Mouse (Mus musculus) kidney, postnatal 0 days (tissue): ENCODE measurements around the gene Zfp280b. TPM values are rescaled to one million over a fixed set of nuclear protein-coding genes. Genes with fewer than 3 reads are reported as not detected.
"Not testable (repeated sequence)": the region's sequence is repeated elsewhere in the genome, so short reads cannot be mapped to it uniquely, and the experiment has no call there.

ENCODE experiments used
- ATAC-seq: fragments of 200-750 bp; cut with Nextera tagmentation; replicated peaks from 2 replicates; pipeline ENCODE4 v1.8.0; 2017; ENCODE audit warnings: low read depth, moderate number of reproducible peaks, moderate TSS enrichment, moderate library complexity; ENCODE audit not compliant: low FRiP score
- DNase-seq: peaks from one replicate; pipeline ENCODE4 v3.0.0-alpha.2; 2016; ENCODE audit warnings: low spot score
- H3K27ac ChIP-seq: fragments of 300-500 bp; sonication (generic); 2 replicates; pipeline ENCODE4 v1.5.1; 2014; ENCODE audit warnings: mild to moderate bottlenecking
- H3K27me3 ChIP-seq: fragments of 300-500 bp; sonication (generic); 2 replicates; pipeline ENCODE4 v1.6.1; 2014; ENCODE audit warnings: low read length, mixed read lengths; ENCODE audit not compliant: insufficient read depth
- H3K36me3 ChIP-seq: fragments of 300-500 bp; sonication (generic); 2 replicates; pipeline ENCODE4 v1.6.1; 2014; ENCODE audit warnings: low read length, mixed read lengths; ENCODE audit not compliant: insufficient read depth
- H3K4me1 ChIP-seq: fragments of 300-500 bp; sonication (generic); replicated peaks from 2 replicates; pipeline ENCODE4 v1.6.1; 2014; ENCODE audit warnings: antibody characterized with exemption, low read length, mixed read lengths; ENCODE audit not compliant: insufficient read depth
- H3K4me2 ChIP-seq: fragments of 300-500 bp; sonication (generic); 2 replicates; pipeline ENCODE4 v1.6.1; 2014; ENCODE audit warnings: mild to moderate bottlenecking, low read length, moderate library complexity, mixed read lengths
- H3K4me3 ChIP-seq: fragments of 300-500 bp; sonication (generic); replicated peaks from 2 replicates; pipeline ENCODE4 v1.5.1; 2014; ENCODE audit warnings: low read depth, low read length
- H3K9ac ChIP-seq: fragments of 300-500 bp; sonication (generic); 2 replicates; pipeline ENCODE4 v1.6.1; 2014; ENCODE audit warnings: low read depth, low read length
- H3K9me3 ChIP-seq: fragments of 300-500 bp; sonication (generic); replicated peaks from 2 replicates; pipeline ENCODE4 v1.6.1; 2016; ENCODE audit warnings: low read length, inconsistent platforms, mixed read lengths
- CTCF ChIP-seq: IDR thresholded peaks from 2 replicates; pipeline ENCODE4 v1.5.1; 2016; ENCODE audit warnings: antibody characterized with exemption, low read depth, mild to moderate bottlenecking, moderate library complexity
- WGBS: fragments of 180-500 bp; shearing (Covaris S2); extraction: QIAGEN DNeasy Blood & Tissue Kit; methylation state at CpG from one replicate; pipeline ENCODE4 v1.1.7; 2014; 5-methylcytosine and 5-hydroxymethylcytosine counted together
- microRNA-seq: library from miRNA; unstranded; fragments of <30 nt; microRNA quantifications from one replicate; pipeline ENCODE4, GENCODE M21; 2016
- polyA plus RNA-seq: library from polyadenylated mRNA; unstranded; fragments of >200 nt; fragmentation: Nextera tagmentation; extraction: Ambion mirVana; gene quantifications from 2 replicates; pipeline ENCODE4 v1.2.1, GENCODE M21; 2015

Gene Zfp280b
- polyA plus RNA-seq, 1 experiment from 2014 or later: 12.4 TPM

DNA sequence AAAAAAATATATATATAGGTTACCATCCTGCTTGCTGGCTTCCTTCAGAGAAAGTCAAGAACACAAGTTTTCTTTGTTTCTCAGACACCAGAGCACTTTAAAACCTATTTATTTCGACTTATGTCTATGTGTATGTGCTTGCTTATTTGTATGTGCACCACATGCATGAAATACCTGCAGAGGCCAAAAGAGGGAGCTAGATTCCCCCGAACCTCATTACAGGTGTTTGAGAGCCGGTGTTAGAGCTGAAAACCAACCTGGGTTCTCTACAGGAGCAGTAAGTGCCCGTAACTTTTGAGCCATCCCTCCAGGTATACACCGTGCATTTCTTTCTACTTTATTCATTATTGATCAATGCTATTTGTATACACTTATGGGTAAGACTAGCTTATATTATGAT lies 30.0 kb downstream of the Zfp280b start:
- no peak for DNase-seq

DNA sequence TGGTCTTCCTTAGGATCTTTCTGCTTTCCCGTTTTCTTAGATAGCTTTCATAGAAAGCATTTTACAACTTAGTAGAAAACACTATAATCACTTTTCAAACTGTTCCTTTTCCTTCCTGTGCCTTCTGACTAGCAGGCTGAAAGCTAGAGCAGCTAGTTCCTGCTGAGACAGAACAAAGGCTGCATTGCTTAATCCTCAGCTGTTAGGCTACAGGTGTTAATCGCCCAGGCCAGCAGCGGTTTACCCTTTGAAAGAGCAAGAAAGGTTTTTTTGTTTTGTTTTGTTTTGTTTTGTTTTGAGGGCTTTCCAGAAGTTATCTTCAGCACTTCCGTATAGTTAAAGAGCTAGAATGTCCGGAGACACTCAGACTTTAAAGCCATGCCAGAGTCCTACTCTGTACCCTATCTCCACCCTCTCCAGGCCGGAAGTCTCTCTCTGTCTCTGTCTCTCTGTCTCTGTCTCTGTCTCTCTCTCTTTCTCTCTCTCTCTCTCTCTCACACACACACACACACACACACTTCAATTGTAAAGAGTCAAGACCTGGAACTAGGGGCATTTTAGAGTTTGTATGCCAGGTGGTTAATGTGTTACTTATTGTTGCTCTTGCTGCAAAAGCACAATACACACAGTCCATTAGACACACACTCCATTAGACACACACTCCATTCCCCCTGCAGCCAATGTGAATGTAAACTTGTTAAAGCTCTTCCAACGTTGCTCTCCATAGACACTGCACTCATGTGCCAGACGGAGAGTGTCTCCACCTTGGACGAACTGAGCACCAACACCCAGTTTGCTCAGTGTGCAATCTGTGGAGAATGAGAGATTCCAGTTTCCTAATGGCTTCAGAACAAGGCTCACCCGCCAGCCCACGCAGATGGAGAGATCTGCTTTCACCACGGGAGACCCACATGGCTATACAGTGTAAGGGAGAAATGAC lies 35.5 kb downstream of the Zfp280b start:
- Histone ChIP-seq H3K4me3 (no peak overlapping the region), H3K27me3 (no peaks in the 10 kb centered on the region), H3K4me1 (no peaks in the 10 kb centered on the region), H3K4me2 (peak overlapping the region; percentile 16; the same call in 1 of the 2 replicates), H3K36me3 (no peaks in the 10 kb centered on the region), H3K9ac (no peak overlapping the region), H3K9me3 (no peaks in the 10 kb centered on the region), H3K27ac (peak overlapping the region; percentile 50)
- ATAC-seq: peak; percentile 82
- peak; percentile 46 for DNase-seq
- 21% methylated on average over 12 of the region's 12 CpGs for WGBS
- TF ChIP-seq CTCF: no peak

More for the DNA sequence above, 30.0 kb downstream of the Zfp280b start:
- Histone ChIP-seq H3K4me2 (no peak overlapping the region), H3K27ac (no peak overlapping the region), H3K36me3 (no peaks in the 10 kb centered on the region), H3K9ac (no peak overlapping the region), H3K27me3 (no peaks in the 10 kb centered on the region), H3K4me3 (no peak overlapping the region), H3K4me1 (no peaks in the 10 kb centered on the region), H3K9me3 (no peaks in the 10 kb centered on the region)
- no peak for ATAC-seq
- TF ChIP-seq CTCF: 0 out of 2 replicates have a peak, but pooled peaks have one; percentile 6
- WGBS: 89% methylated on average over 5 of the region's 5 CpGs

DNA sequence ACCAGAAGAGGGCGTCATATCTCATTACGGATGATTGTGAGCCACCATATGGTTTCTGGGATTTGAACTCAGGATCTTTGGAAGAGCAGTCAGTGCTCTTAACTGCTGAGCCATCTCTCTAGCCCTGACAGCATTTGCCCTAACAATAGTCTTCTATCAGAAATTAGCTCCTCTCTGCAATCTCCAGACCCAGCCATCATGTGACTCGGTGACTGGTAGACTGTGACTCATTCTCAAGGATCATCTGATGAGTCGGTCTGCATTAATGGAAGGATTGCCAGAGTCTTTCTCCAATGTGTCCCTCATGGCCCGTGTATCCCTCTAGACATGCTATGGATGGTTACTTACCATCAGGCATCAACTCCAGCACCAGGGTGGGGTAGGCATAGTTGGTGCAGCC lies 39.6 kb downstream of the Zfp280b start:
- not testable (repeated sequence) for H3K4me3 ChIP-seq, ATAC-seq, H3K4me1 ChIP-seq, H3K27me3 ChIP-seq, H3K9ac ChIP-seq, H3K36me3 ChIP-seq, H3K4me2 ChIP-seq, H3K9me3 ChIP-seq, DNase-seq, H3K27ac ChIP-seq
- 91% methylated on average over 5 of the region's 5 CpGs for WGBS

DNA sequence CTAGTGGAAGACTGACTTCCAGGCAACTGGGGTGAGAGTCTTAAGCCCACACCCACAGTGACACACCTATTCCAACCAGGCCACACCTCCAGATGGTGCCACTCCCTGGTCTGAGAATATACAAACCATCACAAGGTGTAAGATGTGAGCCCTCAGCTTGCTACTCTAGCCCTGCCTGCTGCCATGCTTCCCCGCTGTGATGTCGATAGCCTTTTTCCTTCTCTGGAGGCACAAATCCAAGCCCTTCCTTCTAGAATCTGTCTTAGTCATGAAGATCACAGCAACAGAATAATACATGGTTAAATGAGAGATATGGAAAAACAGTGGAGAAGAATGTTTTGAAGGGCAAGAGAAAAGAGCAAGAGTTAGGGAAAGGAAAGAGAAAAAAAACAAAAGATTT lies 44.6 kb downstream of the Zfp280b start:
- H3K27me3 ChIP-seq, H3K4me1 ChIP-seq, H3K9me3 ChIP-seq, H3K27ac ChIP-seq, H3K9ac ChIP-seq, DNase-seq, H3K4me3 ChIP-seq, H3K36me3 ChIP-seq, ATAC-seq, H3K4me2 ChIP-seq: not testable (repeated sequence)
- 87% methylated on average over 2 of the region's 2 CpGs for WGBS

Small RNAs within 50 kb of the gene (microRNA-seq; reads per million reads assigned to microRNA genes)
- gene Mir6409: not detected

Other genes starting within 250 kb of the Zfp280b start
- gene Gstt1, start 234.1 kb upstream of the Zfp280b start, polyA plus RNA-seq: 33.2 and 34.4 TPM in 2 replicates
- not detected in 2 replicates for gene Gstt4, start 210.1 kb upstream of the Zfp280b start, polyA plus RNA-seq
- 125 and 129 TPM in 2 replicates for gene Gstt2, start 195.2 kb upstream of the Zfp280b start, polyA plus RNA-seq
- 1,473 and 1,501 TPM in 2 replicates for gene Mif, start 172.4 kb upstream of the Zfp280b start, polyA plus RNA-seq
- 2.8 and 3.3 TPM in 2 replicates for gene Derl3, start 139.2 kb upstream of the Zfp280b start, polyA plus RNA-seq
- 149 and 168 TPM in 2 replicates for gene Smarcb1, start 111.0 kb upstream of the Zfp280b start, polyA plus RNA-seq
- gene Chchd10, start 99.5 kb upstream of the Zfp280b start, polyA plus RNA-seq: 520 and 541 TPM in 2 replicates
- 39.4 and 43.2 TPM in 2 replicates for gene Mmp11, start 96.2 kb upstream of the Zfp280b start, polyA plus RNA-seq
- 0.32 and 0.39 TPM in 2 replicates for gene Gm867, start 92.0 kb upstream of the Zfp280b start, polyA plus RNA-seq
- gene Vpreb3, start 89.6 kb upstream of the Zfp280b start, polyA plus RNA-seq: 0.78 and 0.97 TPM in 2 replicates
- gene Gm5134, start 78.1 kb upstream of the Zfp280b start, polyA plus RNA-seq: 0.16 TPM in 1 of 2 replicates, not detected in the other
- 0.06 and 0.14 TPM in 2 replicates for gene Slc5a4b, start 78.3 kb downstream of the Zfp280b start, polyA plus RNA-seq
- gene Slc5a4a, start 114.8 kb downstream of the Zfp280b start, polyA plus RNA-seq: not detected in 2 replicates
- gene Prmt2, start 205.2 kb downstream of the Zfp280b start, polyA plus RNA-seq: 38.0 and 44.1 TPM in 2 replicates
- gene S100b, start 221.2 kb downstream of the Zfp280b start, polyA plus RNA-seq: 0.42 and 0.45 TPM in 2 replicates